Mouse (Mus musculus): ENCODE measurements around the gene Sergef.
A peak's percentile ranks its signal among the peaks of the same experiment; 100 is the strongest.

Gene Sergef

DNA sequence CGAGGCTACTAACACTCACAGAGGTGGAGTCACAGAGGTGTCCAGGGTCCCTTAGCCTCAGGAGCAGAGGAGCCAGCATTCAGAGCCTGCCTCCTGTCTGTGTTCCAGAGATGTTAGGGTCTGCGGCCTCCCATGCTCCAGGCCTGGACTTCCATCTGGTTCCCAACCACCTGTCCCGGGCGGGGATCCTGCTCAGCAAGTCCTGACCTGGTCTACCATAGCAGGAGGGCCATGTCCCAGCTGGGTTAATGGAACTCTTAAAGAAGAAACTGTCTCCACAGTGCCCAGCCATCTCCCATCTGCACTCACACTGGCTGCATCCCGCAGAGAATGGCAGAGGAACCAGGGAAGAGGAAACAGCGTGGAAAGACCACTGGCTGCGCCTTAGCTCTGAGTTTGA is 234.9 kb downstream of the Sergef start:
- no peak for DNase-seq (ENCODE audit: low spot score in 2 of 2)

DNA sequence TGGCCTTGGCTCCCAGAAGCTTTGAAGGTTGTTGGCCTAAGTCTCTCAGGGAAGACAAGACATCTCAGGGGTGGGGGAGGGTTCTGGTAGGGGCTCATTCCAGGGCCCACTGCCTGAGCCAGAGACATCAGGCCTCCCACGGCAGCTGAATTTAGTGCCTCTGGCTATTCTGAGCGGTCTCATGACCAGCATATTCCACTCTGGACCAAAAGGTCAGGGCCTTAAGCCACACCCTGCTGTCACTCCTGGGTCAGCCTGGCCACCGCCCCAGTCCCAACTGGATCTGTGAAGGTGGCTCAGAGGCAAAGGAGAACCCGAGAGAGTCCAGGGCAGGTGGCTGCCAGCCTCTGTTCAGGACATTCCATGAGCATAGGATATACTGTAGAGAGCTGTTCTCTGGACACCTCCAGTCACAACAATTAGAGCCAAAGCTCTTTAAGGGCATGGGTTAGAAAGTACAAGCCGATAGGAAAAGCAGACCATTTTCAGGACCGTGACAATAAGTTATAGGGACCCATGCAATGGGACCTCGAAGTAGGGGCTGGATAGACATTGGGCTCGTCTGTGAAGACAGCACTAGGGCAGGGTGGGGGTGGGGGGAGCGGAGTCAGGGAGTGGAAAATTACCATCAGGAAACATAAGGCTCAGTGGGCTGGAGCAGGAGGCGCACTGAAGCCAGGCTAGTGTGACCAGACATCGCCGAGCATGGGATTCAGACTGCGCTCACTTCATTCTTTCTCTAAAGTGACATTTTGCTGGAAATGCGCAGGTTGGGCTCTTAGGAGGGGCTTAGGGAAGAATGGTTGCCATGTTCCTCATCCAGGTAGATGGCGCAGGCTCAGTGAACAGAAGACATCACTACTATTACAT is 235.8 kb downstream of the Sergef start:
- no peak for DNase-seq (ENCODE audit: low spot score in 2 of 2)

DNA sequence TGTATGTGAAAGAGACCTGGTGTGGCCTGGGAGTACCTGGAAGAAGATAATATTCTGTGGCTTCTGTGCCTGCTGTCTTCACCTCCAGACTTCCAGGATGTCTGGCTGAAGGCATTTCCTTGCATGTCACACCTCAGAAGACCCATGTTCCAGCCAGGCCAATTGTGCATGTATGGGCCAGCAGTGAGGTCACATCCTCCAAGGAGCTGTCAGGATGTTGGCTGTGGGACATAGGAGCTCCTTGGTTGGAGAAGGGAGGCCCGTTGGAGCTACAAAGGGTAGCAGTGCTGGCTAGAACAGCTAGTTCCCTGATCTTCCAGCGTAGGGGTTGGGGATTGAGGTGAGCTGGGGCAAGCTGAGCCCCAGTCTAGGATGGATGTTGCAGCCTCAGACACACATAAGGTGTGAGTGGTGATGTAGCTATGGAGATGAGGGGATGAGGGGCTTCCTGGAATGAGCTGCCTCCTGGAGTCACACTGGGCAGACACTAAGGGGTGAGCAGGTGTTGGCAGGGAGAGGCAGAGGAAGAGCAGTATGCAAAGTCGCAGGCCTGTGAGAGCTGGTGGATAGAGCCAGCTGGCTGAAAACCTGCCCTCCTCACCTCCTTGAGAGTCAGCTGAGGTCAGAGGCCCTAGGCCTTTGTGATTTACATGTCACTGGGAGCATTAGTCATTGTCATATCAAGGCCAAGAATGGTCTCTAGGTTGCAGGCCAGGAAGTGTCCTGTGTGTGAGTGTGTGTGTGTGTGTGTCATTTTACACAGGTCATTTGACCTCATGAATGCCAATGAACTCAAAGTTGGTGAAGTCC is 238.0 kb downstream of the Sergef start:
- no peak for DNase-seq (ENCODE audit: low spot score in 2 of 2)

- no peak for DNase-seq (ENCODE audit: low spot score in 2 of 2)
Observed at GRCm38 (mm10) chr7:46400346-46400745, 239.3 kb downstream of the Sergef start.

DNA sequence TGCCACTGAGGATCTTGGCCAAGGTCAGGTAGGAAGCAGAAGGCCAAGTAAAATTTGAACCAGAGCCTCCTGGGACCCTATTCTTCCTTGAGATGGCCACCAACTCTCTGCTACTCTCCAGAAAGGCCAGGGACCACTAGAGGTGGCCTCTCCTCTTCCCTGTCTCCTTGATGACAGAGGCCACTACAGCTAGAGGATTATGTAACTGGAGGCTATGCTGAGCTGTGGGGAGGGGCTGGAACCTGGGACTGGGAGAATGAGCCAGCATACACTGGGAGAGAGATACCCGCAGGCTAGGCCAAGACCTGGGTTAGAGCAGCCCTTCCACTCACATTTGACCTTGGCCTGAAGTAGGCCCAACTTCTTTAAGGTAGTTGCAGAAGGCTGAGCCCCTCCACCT is 239.9 kb downstream of the Sergef start:
- DNase-seq (ENCODE audit: low spot score in 2 of 2), result no peak

DNA sequence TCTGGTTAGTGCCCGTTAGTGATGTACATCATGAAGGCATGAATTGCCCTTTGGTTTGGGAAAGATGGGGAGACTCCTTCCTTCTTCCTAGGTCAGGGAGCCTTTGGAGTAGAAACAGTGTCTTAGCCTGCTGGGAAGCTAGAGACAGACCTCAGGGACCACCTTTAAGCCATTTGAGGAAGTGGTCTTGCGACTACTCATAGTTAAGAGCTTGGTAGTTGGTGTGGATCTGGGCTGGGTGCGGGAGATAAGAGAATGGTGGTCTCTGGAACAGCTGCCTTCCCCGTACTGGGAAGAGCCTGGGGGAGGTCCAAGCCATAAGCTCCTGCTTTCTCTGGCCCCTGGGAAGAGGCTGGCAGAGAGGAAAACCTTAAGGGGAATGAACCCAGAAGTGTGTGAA is 241.0 kb downstream of the Sergef start:
- no peak for DNase-seq (ENCODE audit: low spot score in 2 of 2)

GRCm38 (mm10) chr7:46397732-46398333 is 241.8 kb downstream of the Sergef start:
- DNase-seq (ENCODE audit: low spot score in 2 of 2), result no peak

- DNase-seq (ENCODE audit: low spot score in 2 of 2), result no peak
Observed at GRCm38 (mm10) chr7:46396928-46397731, 242.5 kb downstream of the Sergef start.

DNA sequence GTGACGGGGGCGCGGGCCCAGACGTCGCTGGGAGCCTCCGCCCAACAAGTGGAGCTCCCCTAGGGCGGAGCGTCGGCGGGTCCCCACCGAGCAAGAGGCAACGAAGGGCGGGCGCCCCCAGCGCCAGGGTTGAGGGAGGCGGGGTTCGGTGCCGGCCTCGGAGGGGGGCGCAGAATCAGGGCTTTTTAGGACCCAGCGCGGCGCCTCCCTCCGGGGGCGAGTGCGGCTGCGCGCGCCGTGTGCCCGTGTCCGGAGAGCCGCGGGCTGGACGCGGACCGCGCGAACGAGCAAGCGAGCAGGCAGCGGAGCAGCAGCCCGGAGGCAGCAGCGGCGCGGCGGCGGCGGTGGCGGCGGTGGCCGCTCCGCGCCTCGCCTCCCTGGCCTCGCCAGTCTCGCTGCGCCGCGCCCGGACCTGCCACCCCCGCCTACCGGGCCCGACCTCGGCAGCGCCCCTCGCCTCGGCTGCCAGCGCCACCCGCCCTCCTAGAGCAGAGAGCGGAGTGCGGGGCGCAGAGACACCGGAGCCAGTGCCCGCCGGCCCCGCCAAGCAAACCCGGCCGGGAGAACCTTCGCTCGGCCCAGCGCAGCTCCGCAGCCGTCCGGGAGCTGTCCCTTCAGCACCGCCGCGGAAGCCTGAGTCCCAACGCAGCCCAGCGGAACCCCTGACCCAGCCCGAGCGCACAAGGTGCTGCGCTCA is 243.2 kb downstream of the Sergef start, which contains the start of gene Kcnc1:
TSS of gene Kcnc1 (plus strand) at position 267 of the 697 bp plus-strand sequence.
- peak; percentile 16 to 35 for DNase-seq (ENCODE audit: low spot score in 2 of 2)

- DNase-seq (ENCODE audit: low spot score in 2 of 2), result no peak
Observed at GRCm38 (mm10) chr7:46395571-46395970, 244.0 kb downstream of the Sergef start.

GRCm38 (mm10) chr7:46394933-46395332 is 244.7 kb downstream of the Sergef start:
- DNase-seq (ENCODE audit: low spot score in 2 of 2), result no peak

- no peak for DNase-seq (ENCODE audit: low spot score in 2 of 2)
Observed at GRCm38 (mm10) chr7:46393718-46394511, 245.7 kb downstream of the Sergef start.

All from heart, adult 9 months (tissue).